Mouse (Mus musculus) small intestine, adult 2 months (tissue): ENCODE results near the gene Rhoc. TPM values are rescaled to one million over a fixed set of nuclear protein-coding genes. Genes with fewer than 3 reads are reported as not detected.

ENCODE experiments used
- H3K27ac ChIP-seq: fragments of 200-500 bp; 2 replicates; pipeline ENCODE4 v1.5.1; 2012; ENCODE audit warnings: low read depth, low read length, control low read depth, inconsistent platforms; ENCODE audit not compliant: insufficient read depth
- H3K27me3 ChIP-seq: fragments of 200-500 bp; 2 replicates; pipeline ENCODE4 v1.6.1; 2012; ENCODE audit warnings: mild to moderate bottlenecking, moderate library complexity, low read length, inconsistent platforms; ENCODE audit not compliant: control insufficient read depth, insufficient read depth
- H3K36me3 ChIP-seq: fragments of 200-500 bp; 2 replicates; pipeline ENCODE4 v1.6.1; 2012; ENCODE audit warnings: mild to moderate bottlenecking, low read length, control low read depth, inconsistent platforms; ENCODE audit not compliant: control insufficient read depth, insufficient read depth
- H3K4me1 ChIP-seq: fragments of 200-500 bp; 2 replicates; pipeline ENCODE4 v1.6.1; 2012; ENCODE audit warnings: low read length, inconsistent platforms, mixed read lengths; ENCODE audit not compliant: control insufficient read depth, insufficient read depth, insufficient read length
- H3K4me3 ChIP-seq: fragments of 200-500 bp; 2 replicates; pipeline ENCODE4 v1.5.1; 2012; ENCODE audit warnings: low read depth, mild to moderate bottlenecking, control low read depth, inconsistent platforms, low read length, moderate library complexity
- CTCF ChIP-seq: fragments of 200-500 bp; IDR thresholded peaks from 2 replicates; pipeline ENCODE4 v1.5.1; 2012; ENCODE audit warnings: low read depth, mild to moderate bottlenecking, control low read depth, inconsistent platforms, low read length, moderate library complexity, mixed read lengths; ENCODE audit not compliant: insufficient replicate concordance, insufficient read length; ENCODE audit errors: extremely low read depth
- POLR2A ChIP-seq: fragments of 200-500 bp; IDR thresholded peaks from 2 replicates; pipeline ENCODE4 v1.6.1; 2012; ENCODE audit warnings: low read depth, mild to moderate bottlenecking, control low read depth, inconsistent platforms, low read length, moderate library complexity
- WGBS: fragments of 180-500 bp; shearing (Covaris S2); methylation state at CpG from one replicate; pipeline ENCODE4 v1.1.7; 2018; 5-methylcytosine and 5-hydroxymethylcytosine counted together
- polyA plus RNA-seq: library from polyadenylated mRNA; depleted of rRNA; stranded (reverse); fragments of >200 nt; gene quantifications from 2 replicates; pipeline ENCODE4 v1.2.3, GENCODE M21; 2012

The Rhoc gene
- polyA plus RNA-seq, 1 experiment = 197 TPM

DNA sequence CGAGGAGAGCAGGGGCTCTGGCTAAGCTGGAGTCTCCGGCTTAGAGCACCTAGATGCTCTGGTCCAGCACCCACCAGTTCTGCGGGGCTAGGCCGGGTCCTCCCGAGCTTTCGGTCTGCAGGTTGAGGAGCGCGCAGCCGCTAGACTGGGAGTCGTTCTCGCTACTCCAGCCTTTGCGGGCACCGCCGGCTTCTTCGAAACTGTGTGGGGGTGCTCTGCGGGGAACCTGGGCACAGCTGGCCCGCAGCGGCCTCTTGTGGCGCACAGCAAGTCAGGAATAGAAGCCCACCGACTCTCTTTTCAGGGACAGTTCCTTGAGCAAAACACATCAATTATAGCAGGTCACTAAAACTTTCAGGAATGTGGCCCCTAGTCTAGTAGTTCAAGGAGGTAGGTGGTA is 10.8 kb upstream of the Rhoc start:
- TF ChIP-seq CTCF (peak; percentile 50; the same call in 1 of the 2 replicates), POLR2A (no peak)
- peak overlapping the region; percentile 32 for H3K4me3 ChIP-seq
- 3% methylated on average over 20 of the region's 20 CpGs for WGBS
- peaks cover 19% of the 10 kb centered on the region for H3K4me1 ChIP-seq
- no peaks in the 10 kb centered on the region for H3K36me3 ChIP-seq
- H3K27ac ChIP-seq = no peak overlapping the region
- H3K27me3 ChIP-seq = peaks cover 37% of the 10 kb centered on the region

DNA sequence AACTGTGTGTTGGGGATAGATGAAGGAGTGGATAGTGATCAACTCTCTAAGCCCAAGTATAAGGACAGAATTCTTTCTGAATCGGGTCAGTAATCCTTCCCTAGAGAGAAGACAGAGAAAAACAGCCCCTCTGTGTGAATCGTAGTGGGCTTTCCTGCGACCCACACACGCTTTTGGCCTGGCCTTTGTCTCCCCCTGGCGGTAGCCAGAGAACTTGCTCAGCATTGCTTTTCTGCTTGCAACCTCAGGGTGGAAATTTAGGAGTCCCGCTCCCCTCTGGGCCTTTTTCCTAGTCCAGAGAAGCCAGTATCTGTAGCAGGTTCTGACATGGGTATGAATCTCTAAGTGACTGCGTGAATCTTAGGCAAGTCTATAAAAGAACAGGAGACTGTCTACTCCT is 8.2 kb upstream of the Rhoc start:
- Histone ChIP-seq H3K36me3 (no peaks in the 10 kb centered on the region), H3K4me1 (peaks cover 29% of the 10 kb centered on the region), H3K27ac (no peak overlapping the region), H3K27me3 (peaks cover 37% of the 10 kb centered on the region), H3K4me3 (no peak overlapping the region)
- TF ChIP-seq CTCF (peak; percentile 98; the same call in 1 of the 2 replicates), POLR2A (no peak)
- 3% methylated on average over 7 of the region's 7 CpGs for whole genome bisulfite sequencing

DNA sequence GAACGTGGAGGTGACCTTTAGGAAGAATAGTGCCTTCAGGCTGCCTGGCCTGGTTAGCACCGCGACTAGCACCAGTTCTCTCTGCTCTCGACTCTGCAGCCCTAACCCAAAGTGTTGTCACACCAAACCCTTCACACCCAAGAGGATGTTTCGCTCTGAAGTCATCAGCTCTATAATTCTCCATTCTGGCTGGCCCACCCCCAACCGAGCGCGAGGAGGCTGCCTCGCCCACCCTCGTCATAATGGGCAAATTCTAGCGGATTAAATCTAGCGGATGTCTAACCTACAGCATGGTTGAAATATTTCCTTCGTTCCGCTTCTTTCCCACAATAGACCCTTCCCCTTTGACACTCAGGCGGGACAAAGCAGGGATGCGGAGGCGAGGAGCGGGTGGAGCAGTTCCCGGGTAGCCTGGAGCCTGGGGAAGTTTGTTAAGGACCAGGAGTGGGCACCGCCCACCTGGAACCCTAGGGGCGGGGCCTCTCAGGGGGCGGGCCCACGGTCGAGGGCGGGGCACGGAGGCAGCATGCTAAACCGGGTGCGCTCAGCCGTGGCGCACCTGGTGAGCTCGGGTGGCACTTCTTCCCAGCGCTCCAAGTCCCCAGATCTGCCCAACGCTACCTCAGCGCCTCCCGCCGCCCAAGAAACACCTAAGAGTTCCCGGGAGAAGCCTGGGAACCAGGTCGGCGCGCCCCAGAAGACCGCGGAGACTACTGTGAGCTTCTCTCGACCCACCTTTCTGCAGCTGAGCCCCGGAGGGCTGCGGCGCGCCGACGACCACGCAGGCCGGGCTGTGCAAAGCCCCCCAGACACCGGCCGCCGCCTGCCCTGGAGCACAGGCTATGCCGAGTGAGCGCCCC is 7.4 kb upstream of the Rhoc start, which contains the start of gene Ppm1j:
Gene Ppm1j (plus strand): TSS at position 496 of the 860 bp plus-strand sequence.
- 2% methylated on average over 56 of the region's 56 CpGs for whole genome bisulfite sequencing
- peak; percentile 46; the same call in 1 of the 2 replicates for TF ChIP-seq POLR2A
- no peak for TF ChIP-seq CTCF
- H3K27ac ChIP-seq = peak within 1 kb of the TSS; percentile 60
- peaks cover 32% of the 10 kb centered on the region for H3K4me1 ChIP-seq
- 0 out of 2 replicates have a peak, but pooled peaks cover 1% of the 10 kb centered on the region for H3K36me3 ChIP-seq
- H3K4me3 ChIP-seq = peak within 1 kb of the TSS; percentile 78
- H3K27me3 ChIP-seq = peaks cover 34% of the 10 kb centered on the region

DNA sequence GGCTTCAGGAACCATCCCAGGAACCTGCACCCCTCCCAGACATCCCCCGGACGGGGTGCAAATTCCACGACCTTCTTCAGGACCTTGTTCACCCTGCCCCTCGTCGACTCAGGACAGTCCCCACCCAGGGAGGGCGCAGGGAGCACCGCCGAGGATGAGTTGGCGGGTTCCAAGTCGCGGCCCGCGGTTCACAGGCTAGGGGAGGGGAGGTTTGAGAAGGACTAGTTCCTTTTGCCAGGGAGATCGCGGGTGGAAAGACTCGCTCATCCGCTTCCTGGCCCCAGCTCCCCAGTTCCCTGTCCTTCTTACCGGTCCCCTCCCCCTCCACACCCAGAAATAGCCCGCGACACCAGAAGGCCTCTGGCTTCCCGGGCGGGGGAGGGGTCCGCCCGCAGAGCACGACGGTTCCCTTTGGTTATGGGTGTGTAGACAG is 6.7 kb upstream of the Rhoc start, which contains the start of gene Fam19a3:
Gene Fam19a3 (minus strand): TSS at position 370 of the 433 bp plus-strand sequence.
- H3K27me3 ChIP-seq = peaks cover 29% of the 10 kb centered on the region
- TF ChIP-seq POLR2A (no peak), CTCF (no peak)
- peak within 1 kb of the TSS; percentile 78 for H3K4me3 ChIP-seq
- H3K27ac ChIP-seq = peak within 1 kb of the TSS; percentile 67
- H3K36me3 ChIP-seq = 0 out of 2 replicates have a peak, but pooled peaks cover 1% of the 10 kb centered on the region
- peaks cover 37% of the 10 kb centered on the region for H3K4me1 ChIP-seq
- 2% methylated on average over 26 of the region's 26 CpGs for WGBS

DNA sequence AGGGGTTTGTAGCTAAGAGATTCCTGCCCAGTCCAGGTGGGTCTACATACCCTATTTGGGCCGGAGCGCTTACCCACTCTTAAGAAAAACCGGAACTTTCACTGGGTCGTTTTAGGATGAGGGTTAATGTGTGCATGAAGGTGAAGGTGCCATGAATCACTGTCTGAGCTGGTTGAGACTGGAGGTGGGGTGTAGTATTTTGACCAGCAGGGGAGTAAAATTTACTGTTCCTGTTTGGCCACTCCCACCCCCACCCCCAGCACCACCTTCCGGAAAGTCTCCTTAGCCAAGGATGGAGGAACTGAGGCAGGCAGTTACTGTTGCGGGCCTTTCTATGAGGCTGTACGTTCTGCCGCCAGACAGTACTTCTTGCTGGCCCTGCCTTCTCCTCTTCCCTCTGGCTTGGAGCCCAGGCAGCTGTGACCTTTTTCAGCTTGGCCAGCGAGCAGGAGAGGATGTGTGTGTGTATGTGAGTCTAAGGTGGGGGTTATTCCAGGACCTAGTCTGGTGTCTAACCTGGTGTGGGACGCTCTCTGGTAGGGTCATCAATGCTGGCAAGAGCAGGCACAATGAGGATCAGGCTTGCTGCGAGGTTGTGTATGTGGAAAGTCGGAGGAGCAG is 6.0 kb upstream of the Rhoc start:
- no peak for TF ChIP-seq POLR2A
- Histone ChIP-seq H3K4me3 (peak overlapping the region; percentile 78), H3K36me3 (0 out of 2 replicates have a peak, but pooled peaks cover 1% of the 10 kb centered on the region), H3K4me1 (peaks cover 37% of the 10 kb centered on the region), H3K27ac (peak overlapping the region; percentile 67), H3K27me3 (peaks cover 23% of the 10 kb centered on the region)
- 32% methylated on average over 12 of the region's 12 CpGs for WGBS

DNA sequence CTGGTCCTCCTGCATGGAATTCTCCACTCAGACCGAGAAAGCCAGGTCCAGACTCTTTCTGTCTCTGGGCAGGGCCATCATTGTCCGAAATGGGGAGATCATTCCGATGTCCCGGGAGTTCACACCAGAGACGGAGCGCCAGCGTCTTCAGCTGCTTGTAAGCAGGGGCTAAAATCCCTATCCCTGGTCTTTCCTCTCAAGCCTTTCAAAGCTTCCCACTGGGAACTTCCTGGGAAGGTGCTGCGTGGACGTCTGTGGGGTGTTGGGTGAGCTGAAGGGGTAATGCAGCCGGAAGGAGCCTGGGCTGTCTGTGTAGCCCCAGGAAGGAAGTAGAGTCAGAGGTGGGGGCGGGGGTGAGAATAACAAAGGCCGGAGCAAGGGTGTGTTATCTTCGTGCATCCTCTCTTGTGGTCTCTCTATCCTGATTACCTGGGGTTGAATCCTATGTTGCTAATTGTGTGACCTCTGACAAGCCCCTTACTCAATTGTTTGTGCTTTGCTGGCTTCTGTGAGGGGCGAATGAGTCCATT is 4.1 kb upstream of the Rhoc start:
- Histone ChIP-seq H3K36me3 (0 out of 2 replicates have a peak, but pooled peaks cover 1% of the 10 kb centered on the region), H3K27me3 (peaks cover 7% of the 10 kb centered on the region), H3K4me3 (no peak overlapping the region), H3K4me1 (peaks cover 43% of the 10 kb centered on the region), H3K27ac (no peak overlapping the region)
- 80% methylated on average over 14 of the region's 14 CpGs for WGBS
- TF ChIP-seq POLR2A (no peak), CTCF (no peak)
